Mouse (Mus musculus) gastrocnemius, adult 2 months (tissue): ENCODE data around the gene Atf3. TPM values are rescaled to one million over a fixed set of nuclear protein-coding genes. Genes with fewer than 3 reads are reported as not detected.
"Not testable (repeated sequence)": the region's sequence is repeated elsewhere in the genome, so short reads cannot be mapped to it uniquely, and the experiment has no call there.

Experiments
- DNase-seq: peaks from one replicate; pipeline ENCODE4 v3.0.0; 2022
- H3K27ac ChIP-seq: fragments of 200-600 bp; 2 replicates; pipeline ENCODE4 v1.8.1; 2022; ENCODE audit warnings: mild to moderate bottlenecking
- H3K4me3 ChIP-seq: fragments of 200-600 bp; 2 replicates; pipeline ENCODE4 v1.8.1; 2022; ENCODE audit warnings: mild to moderate bottlenecking, moderate library complexity
- CTCF ChIP-seq: fragments of 200-600 bp; IDR thresholded peaks from 2 replicates; pipeline ENCODE4 v1.8.1; 2022; ENCODE audit warnings: antibody characterized with exemption, mild to moderate bottlenecking, moderate library complexity
- intact Hi-C: fragments of 180-260 bp; cut with DNase I; formaldehyde crosslinking; loops from one replicate; pipeline ENCODE4 v1.15.1; 2025
- total RNA-seq, 2 experiments: library from RNA; stranded (reverse); gene quantifications; 2 replicates each; pipeline ENCODE4 v1.2.3; 2021

Atf3 gene
- total RNA-seq, 2 experiments from 2014 or later = 2.7 to 7.2 TPM

GRCm38 (mm10) chr1:191154314-191154713 is 63.5 kb downstream of the Atf3 start:
- H3K4me3 ChIP-seq = no peak overlapping the region
- H3K27ac ChIP-seq = no peak overlapping the region
- TF ChIP-seq CTCF = no peak
- intact Hi-C loops = no loop called here
- DNase-seq = no peak

GRCm38 (mm10) chr1:191153052-191153451 is 64.8 kb downstream of the Atf3 start:
- intact Hi-C loops = no loop called here
- DNase-seq = peak; percentile 41
- TF ChIP-seq CTCF = peak; percentile 89

GRCm38 (mm10) chr1:191150924-191151605 is 66.8 kb downstream of the Atf3 start:
- no peak for TF ChIP-seq CTCF
- intact Hi-C loops = loop anchor here (1.0 kb wide), 1 partner anchor 124 kb away; no protein-coding TSS in a partner anchor

More at GRCm38 (mm10) chr1:191153052-191153451, 64.8 kb downstream of the Atf3 start:
- no peak overlapping the region for H3K4me3 ChIP-seq
- H3K27ac ChIP-seq = no peak overlapping the region

DNA sequence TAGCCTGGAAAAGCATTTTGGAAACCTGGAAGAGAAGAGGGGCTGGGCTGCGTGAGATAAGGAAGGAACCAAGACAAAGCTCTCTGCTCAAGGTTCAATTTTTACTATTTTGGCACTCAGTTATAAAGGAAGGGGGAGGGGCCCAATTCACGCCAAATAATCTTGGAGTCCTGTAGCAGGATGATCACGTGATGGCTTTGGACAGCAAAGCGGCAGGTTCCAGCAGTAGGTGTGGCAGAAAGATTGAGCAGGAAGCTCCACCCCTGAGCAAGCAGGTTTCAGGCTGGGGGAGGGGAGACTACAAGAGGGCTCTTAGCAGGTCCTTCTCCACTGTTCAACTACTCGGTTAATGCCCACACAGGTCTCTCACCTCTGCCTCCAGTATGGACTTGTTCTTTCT is 68.3 kb downstream of the Atf3 start:
- H3K4me3 ChIP-seq, DNase-seq, H3K27ac ChIP-seq, intact Hi-C loops: not testable (repeated sequence)

More at GRCm38 (mm10) chr1:191150924-191151605, 66.8 kb downstream of the Atf3 start:
- DNase-seq = no peak
- no peak overlapping the region for H3K4me3 ChIP-seq
- no peak overlapping the region for H3K27ac ChIP-seq

DNA sequence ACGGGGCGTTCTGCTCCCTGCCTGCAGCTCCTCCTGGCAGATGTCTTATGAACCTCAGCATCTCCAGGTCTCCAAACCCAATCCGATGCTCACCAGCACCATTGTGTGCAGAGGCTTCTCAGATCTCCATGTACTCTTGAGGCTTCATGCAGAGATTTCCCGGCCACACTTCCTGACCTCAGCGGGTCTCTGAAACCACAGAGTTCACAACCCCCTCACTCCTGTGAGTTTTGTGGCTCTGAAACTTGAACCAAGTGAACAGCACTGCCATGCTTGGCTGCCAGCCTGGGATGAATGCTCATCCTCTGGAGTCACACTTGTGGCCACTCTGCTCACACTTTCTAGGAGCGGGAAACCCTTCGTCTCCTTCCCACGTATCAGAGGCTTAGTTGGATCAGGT is 76.9 kb downstream of the Atf3 start:
- Histone ChIP-seq H3K4me3 (no peak overlapping the region), H3K27ac (no peak overlapping the region)
- TF ChIP-seq CTCF = no peak
- intact Hi-C loops = no loop called here
- DNase-seq = no peak

GRCm38 (mm10) chr1:191138874-191139495 is 78.9 kb downstream of the Atf3 start:
- DNase-seq = no peak
- intact Hi-C loops = no loop called here
- H3K4me3 ChIP-seq = no peak overlapping the region
- no peak overlapping the region for H3K27ac ChIP-seq
- no peak for TF ChIP-seq CTCF

GRCm38 (mm10) chr1:191138436-191138835 is 79.4 kb downstream of the Atf3 start:
- H3K4me3 ChIP-seq = no peak overlapping the region
- intact Hi-C loops = no loop called here
- no peak overlapping the region for H3K27ac ChIP-seq
- DNase-seq = no peak
- no peak for TF ChIP-seq CTCF

- no peak for DNase-seq
- Histone ChIP-seq H3K4me3 (no peak overlapping the region), H3K27ac (no peak overlapping the region)
- intact Hi-C loops = no loop called here
- no peak for TF ChIP-seq CTCF
Measured at GRCm38 (mm10) chr1:191135406-191135805, 82.4 kb downstream of the Atf3 start.

DNA sequence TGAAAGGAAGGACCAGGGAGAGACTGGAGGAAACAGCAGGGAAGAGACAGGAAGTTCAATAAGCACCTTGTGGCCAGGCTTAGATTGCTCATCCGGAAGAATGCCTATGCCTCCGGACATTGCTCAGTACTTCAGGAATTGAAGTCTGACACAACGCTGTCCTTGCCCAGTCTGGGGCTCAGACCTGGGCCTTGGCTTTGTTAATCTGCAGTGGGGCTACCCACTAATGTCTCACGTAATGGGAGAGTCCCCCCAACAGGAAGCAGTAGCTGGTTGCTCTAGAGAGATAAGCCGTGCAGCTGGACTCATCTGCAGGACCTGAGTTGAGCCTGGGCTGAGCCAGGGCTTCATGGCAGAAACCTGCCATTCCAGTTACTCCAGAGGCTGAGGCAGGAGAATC is 84.9 kb downstream of the Atf3 start:
- TF ChIP-seq CTCF = no peak
- H3K27ac ChIP-seq = no peak overlapping the region
- intact Hi-C loops = no loop called here

GRCm38 (mm10) chr1:191132240-191132639 is 85.6 kb downstream of the Atf3 start:
- intact Hi-C loops = no loop called here
- Histone ChIP-seq H3K4me3 (no peak overlapping the region), H3K27ac (no peak overlapping the region)
- TF ChIP-seq CTCF = no peak
- DNase-seq = no peak

More for the DNA sequence above, 84.9 kb downstream of the Atf3 start:
- H3K4me3 ChIP-seq = no peak overlapping the region
- DNase-seq = no peak

DNA sequence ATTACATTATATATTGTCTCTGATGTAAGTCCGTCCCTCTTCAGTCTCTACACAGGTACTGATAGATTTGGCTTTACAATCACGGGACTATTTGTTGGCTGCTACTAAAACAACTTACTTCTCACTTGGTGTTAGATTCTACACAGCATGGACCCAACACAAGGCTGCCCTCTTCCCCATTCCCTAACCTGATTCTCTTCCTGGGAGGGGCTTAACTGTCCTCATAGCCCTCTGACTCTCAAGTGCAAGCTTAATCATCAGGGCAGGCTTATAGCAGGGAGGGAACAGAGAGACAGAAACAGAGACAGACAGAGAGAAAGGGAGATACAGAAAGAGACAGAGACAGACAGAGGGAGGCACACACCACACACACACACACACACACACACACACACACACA is 86.1 kb downstream of the Atf3 start:
- no peak for TF ChIP-seq CTCF
- Histone ChIP-seq H3K27ac (no peak overlapping the region), H3K4me3 (no peak overlapping the region)
- no peak for DNase-seq
- intact Hi-C loops = no loop called here

DNA sequence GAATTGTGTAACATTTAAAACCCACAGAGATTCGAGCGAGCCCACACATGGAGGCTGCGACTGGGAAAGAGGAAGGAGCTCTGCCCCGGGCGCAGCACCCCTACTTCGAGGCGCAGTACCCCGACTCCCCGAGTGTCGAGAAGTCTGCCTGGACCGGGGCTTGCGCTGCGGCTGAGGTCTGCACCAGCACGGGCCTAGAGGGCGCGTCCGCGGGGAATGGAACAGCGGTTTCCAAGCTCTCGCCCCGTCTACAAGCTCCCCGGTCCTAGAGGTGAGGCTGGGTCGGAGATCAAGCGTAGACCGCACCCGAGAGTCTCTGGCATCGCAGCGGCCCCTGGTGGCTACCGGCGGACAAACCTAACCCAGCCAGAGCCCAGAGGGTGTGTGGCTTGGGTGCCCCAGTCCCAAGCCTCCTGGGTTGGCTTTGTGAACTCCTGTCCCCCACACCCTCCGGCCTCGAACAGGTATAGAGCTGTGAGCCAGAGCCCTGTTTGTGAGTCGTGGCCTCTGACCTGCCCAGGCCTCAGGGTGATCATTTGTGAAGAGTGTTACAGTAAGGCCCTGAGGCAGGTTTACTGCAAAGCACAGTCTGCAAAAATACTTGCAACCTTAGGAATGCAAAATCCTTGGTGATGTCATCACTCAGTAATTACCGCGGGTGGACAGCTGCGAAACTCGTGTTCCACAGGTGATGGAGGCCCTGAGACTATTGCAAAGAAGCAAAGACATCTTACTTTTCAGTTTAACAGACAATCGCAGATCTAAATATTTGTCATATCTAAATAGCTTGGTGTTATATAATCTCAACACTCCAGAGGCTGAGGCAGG is 91.8 kb downstream of the Atf3 start:
- TF ChIP-seq CTCF = peak; percentile 73
- H3K4me3 ChIP-seq = peak overlapping the region; percentile 59
- intact Hi-C loops = loop anchor here (5.0 kb wide), 1 partner anchor 184 kb away; no protein-coding TSS in a partner anchor
- peak overlapping the region; percentile 51 for H3K27ac ChIP-seq
- peak; percentile 78 for DNase-seq

GRCm38 (mm10) chr1:191124288-191124687 is 93.6 kb downstream of the Atf3 start:
- DNase-seq = no peak
- intact Hi-C loops = no loop called here
- H3K27ac ChIP-seq = no peak overlapping the region
- TF ChIP-seq CTCF = no peak
- H3K4me3 ChIP-seq = no peak overlapping the region
